Mouse (Mus musculus): ENCODE results near the gene Sfrp2. TPM values are rescaled to one million over a fixed set of nuclear protein-coding genes. Genes with fewer than 3 reads are reported as not detected.
A peak's percentile ranks its signal among the peaks of the same experiment; 100 is the strongest.

Gene Sfrp2
- 7.2 and 12.8 TPM in 2 replicates for polyA plus RNA-seq (2012; rRNA removed)

GRCm38 (mm10) chr3:83765871-83766725, at the start of gene Sfrp2:
Gene Sfrp2, plus strand, starts transcription at chr3:83766321.
- H3K4me1 ChIP-seq (replicated peaks; ENCODE audit: control insufficient read depth, insufficient read depth, low read length), result peaks cover 10% of the 10 kb centered on the region; the same call in 1 of the 2 replicates
- H3K4me3 ChIP-seq (ENCODE audit: control insufficient read depth, insufficient read depth, low read length), result no peak within 1 kb of the TSS; the same call in 1 of the 2 replicates
- H3K36me3 ChIP-seq (ENCODE audit: control insufficient read depth, insufficient read depth, low read length), result no peaks in the 10 kb centered on the region
- WGBS, result 2% methylated on average over 82 of the region's 82 CpGs
- peak; percentile 13 for DNase-seq
- H3K27ac ChIP-seq (ENCODE audit: control insufficient read depth, insufficient read depth, low read length), result no peak within 1 kb of the TSS
- TF ChIP-seq CTCF (IDR thresholded peaks at IDR 0.05; ENCODE audit: borderline replicate concordance, control insufficient read depth, extremely low read depth, insufficient read depth, low read length, poor library complexity) (no peak), POLR2A (IDR thresholded peaks at IDR 0.05; ENCODE audit: control insufficient read depth, extremely low read depth, insufficient read depth, low read length, poor library complexity) (no peak)
- H3K27me3 ChIP-seq (ENCODE audit: control insufficient read depth, insufficient read depth, low read length), result peaks cover 3% of the 10 kb centered on the region; the same call in 1 of the 2 replicates

DNA sequence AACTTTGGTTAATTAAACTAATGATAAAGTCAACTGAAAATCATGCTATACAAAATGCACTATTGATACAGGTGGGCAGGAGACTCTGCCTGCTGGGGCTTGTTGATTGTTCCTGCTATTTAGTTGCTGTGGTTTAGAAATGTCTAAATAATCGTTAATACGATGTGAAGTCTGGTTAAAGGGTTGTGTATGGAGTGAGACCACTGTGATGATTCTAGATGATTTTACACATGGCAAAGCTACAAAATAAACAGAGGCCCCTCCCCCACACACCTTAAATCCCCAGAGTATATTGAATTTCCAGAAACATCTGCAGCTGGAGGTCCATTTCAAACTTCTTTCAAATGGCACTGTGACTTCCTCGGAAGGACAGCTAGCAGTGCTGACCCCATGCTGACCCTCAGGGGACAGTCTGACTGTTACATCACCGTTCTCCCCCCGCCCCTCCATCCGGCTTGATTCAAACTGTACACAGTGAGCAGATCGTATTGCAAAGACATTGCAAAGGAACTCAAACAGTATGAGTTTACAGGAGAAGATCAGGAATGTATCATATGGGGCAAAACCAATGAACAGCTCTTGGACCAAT, 48.4 kb upstream of the Sfrp2 start:
- Histone ChIP-seq H3K4me3 (ENCODE audit: control insufficient read depth, insufficient read depth, low read length) (no peak overlapping the region), H3K27me3 (ENCODE audit: control insufficient read depth, insufficient read depth, low read length) (no peaks in the 10 kb centered on the region), H3K36me3 (ENCODE audit: control insufficient read depth, insufficient read depth, low read length) (no peaks in the 10 kb centered on the region), H3K4me1 (replicated peaks; ENCODE audit: control insufficient read depth, insufficient read depth, low read length) (no peaks in the 10 kb centered on the region), H3K27ac (ENCODE audit: control insufficient read depth, insufficient read depth, low read length) (no peak overlapping the region)
- no peak for DNase-seq
- WGBS, result 89% methylated on average over 7 of the region's 7 CpGs
- TF ChIP-seq CTCF (IDR thresholded peaks at IDR 0.05; ENCODE audit: borderline replicate concordance, control insufficient read depth, extremely low read depth, insufficient read depth, low read length, poor library complexity) (no peak), POLR2A (IDR thresholded peaks at IDR 0.05; ENCODE audit: control insufficient read depth, extremely low read depth, insufficient read depth, low read length, poor library complexity) (no peak)

DNA sequence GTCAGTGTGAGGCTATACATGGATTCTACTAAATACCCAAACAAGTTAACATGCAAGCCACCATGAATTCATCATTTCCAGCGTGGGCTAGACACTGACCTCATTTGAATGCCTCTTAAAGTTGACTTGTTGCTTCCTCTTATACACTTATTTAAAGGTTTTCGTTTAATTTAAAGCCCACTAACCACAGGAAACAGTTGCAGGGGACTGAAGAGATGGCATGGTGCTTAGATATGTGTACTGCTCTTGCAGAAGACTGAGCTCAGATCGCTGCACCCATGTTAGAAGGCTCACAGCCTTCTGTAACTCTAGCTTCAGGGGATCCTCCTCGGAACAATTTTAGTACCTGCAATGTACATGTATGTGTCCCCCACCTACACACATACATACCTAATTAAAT, 47.5 kb upstream of the Sfrp2 start:
- H3K27me3 ChIP-seq (ENCODE audit: control insufficient read depth, insufficient read depth, low read length), result no peaks in the 10 kb centered on the region
- TF ChIP-seq POLR2A (IDR thresholded peaks at IDR 0.05; ENCODE audit: control insufficient read depth, extremely low read depth, insufficient read depth, low read length, poor library complexity) (no peak), CTCF (IDR thresholded peaks at IDR 0.05; ENCODE audit: borderline replicate concordance, control insufficient read depth, extremely low read depth, insufficient read depth, low read length, poor library complexity) (no peak)
- no peak overlapping the region for H3K4me3 ChIP-seq (ENCODE audit: control insufficient read depth, insufficient read depth, low read length)
- H3K4me1 ChIP-seq (replicated peaks; ENCODE audit: control insufficient read depth, insufficient read depth, low read length), result no peaks in the 10 kb centered on the region
- 8% methylated on average over 4 of the region's 4 CpGs for WGBS
- DNase-seq, result no peak
- no peak overlapping the region for H3K27ac ChIP-seq (ENCODE audit: control insufficient read depth, insufficient read depth, low read length)
- no peaks in the 10 kb centered on the region for H3K36me3 ChIP-seq (ENCODE audit: control insufficient read depth, insufficient read depth, low read length)

DNA sequence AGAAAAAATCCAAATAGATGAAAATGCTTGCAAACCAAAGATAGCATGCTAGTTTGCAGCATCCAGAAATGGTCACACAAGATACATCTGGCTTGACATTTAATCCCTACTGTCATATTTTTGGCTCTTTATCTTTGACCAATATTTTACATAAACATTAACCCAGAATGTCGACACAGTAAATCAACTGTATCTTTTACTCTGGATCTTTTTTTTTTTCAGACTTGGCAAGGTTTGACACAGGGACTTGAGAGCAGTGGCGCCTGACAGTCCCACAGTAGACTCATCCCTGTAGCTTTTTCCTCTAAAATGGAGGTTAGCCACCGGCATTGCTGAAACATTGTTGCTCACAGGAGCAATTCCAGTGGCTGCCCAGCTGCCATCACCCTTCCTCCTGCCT, 37.9 kb upstream of the Sfrp2 start:
- Histone ChIP-seq H3K4me1 (replicated peaks; ENCODE audit: control insufficient read depth, insufficient read depth, low read length) (no peaks in the 10 kb centered on the region), H3K36me3 (ENCODE audit: control insufficient read depth, insufficient read depth, low read length) (no peaks in the 10 kb centered on the region), H3K27me3 (ENCODE audit: control insufficient read depth, insufficient read depth, low read length) (no peaks in the 10 kb centered on the region), H3K27ac (ENCODE audit: control insufficient read depth, insufficient read depth, low read length) (no peak overlapping the region), H3K4me3 (ENCODE audit: control insufficient read depth, insufficient read depth, low read length) (no peak overlapping the region)
- 78% methylated on average over 3 of the region's 3 CpGs for WGBS
- TF ChIP-seq POLR2A (IDR thresholded peaks at IDR 0.05; ENCODE audit: control insufficient read depth, extremely low read depth, insufficient read depth, low read length, poor library complexity) (no peak), CTCF (IDR thresholded peaks at IDR 0.05; ENCODE audit: borderline replicate concordance, control insufficient read depth, extremely low read depth, insufficient read depth, low read length, poor library complexity) (no peak)
- DNase-seq, result no peak

DNA sequence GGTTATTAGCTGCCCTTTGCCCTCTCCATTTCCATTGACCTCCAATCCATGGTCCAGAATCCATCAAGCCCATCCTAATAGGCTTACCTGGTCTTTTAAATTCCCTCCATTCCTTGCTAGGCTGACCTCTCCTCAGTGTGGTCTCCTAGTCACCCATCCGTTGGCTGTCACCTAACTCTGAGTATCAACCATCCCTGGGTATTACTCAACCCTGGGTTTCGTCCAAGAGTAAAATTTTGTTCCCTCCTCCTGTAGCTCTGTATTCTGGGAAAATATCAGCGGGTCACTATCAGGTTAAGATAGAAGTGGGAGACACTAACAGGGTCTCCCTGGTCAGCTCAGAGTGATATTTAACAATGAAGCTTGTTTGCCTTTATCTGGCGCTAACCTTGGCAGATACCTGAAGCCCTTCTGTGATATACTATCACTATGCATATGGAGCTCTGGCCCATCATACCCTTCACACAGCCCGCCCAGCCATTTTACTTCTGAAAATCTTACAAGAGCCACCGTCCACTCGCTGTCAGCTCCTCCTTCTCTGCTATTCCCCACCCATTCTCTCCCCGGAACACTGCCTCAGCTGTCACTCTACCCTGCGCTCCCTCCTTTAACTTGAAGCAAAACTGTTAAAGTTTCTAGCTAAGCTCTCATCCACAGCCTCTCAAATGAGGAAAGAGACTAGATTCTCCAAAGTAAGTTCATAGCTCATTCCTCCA, 37.3 kb upstream of the Sfrp2 start:
- Histone ChIP-seq H3K27me3 (ENCODE audit: control insufficient read depth, insufficient read depth, low read length) (no peaks in the 10 kb centered on the region), H3K36me3 (ENCODE audit: control insufficient read depth, insufficient read depth, low read length) (no peaks in the 10 kb centered on the region), H3K4me1 (replicated peaks; ENCODE audit: control insufficient read depth, insufficient read depth, low read length) (no peaks in the 10 kb centered on the region), H3K4me3 (ENCODE audit: control insufficient read depth, insufficient read depth, low read length) (no peak overlapping the region), H3K27ac (ENCODE audit: control insufficient read depth, insufficient read depth, low read length) (no peak overlapping the region)
- TF ChIP-seq CTCF (IDR thresholded peaks at IDR 0.05; ENCODE audit: borderline replicate concordance, control insufficient read depth, extremely low read depth, insufficient read depth, low read length, poor library complexity) (no peak), POLR2A (IDR thresholded peaks at IDR 0.05; ENCODE audit: control insufficient read depth, extremely low read depth, insufficient read depth, low read length, poor library complexity) (no peak)
- WGBS, result 97% methylated on average over 9 of the region's 9 CpGs
- DNase-seq, result no peak

- WGBS, result 92% methylated on average over 8 of the region's 8 CpGs
- TF ChIP-seq POLR2A (IDR thresholded peaks at IDR 0.05; ENCODE audit: control insufficient read depth, extremely low read depth, insufficient read depth, low read length, poor library complexity), result no peak
These were observed 32.1 kb upstream of the Sfrp2 start for GRCm38 (mm10) chr3:83733985-83734384.

More at GRCm38 (mm10) chr3:83733985-83734384, 32.1 kb upstream of the Sfrp2 start:
- Histone ChIP-seq H3K27me3 (ENCODE audit: control insufficient read depth, insufficient read depth, low read length) (no peaks in the 10 kb centered on the region), H3K4me3 (ENCODE audit: control insufficient read depth, insufficient read depth, low read length) (no peak overlapping the region), H3K36me3 (ENCODE audit: control insufficient read depth, insufficient read depth, low read length) (no peaks in the 10 kb centered on the region), H3K4me1 (replicated peaks; ENCODE audit: control insufficient read depth, insufficient read depth, low read length) (no peaks in the 10 kb centered on the region), H3K27ac (ENCODE audit: control insufficient read depth, insufficient read depth, low read length) (no peak overlapping the region)
- DNase-seq, result no peak
